Mouse (Mus musculus) lung, embryonic 16.5 days (tissue): ENCODE data around the gene Dlg5. TPM values are rescaled to one million over a fixed set of nuclear protein-coding genes. Genes with fewer than 3 reads are reported as not detected.

ENCODE experiments used
- ATAC-seq: fragments of 200-750 bp; cut with Nextera tagmentation; 2 replicates; pipeline ENCODE4 v1.8.0; 2017; ENCODE audit warnings: low read depth, mild to moderate bottlenecking, moderate library complexity
- H3K27ac ChIP-seq: fragments of 300-500 bp; sonication (generic); 2 replicates; pipeline ENCODE4 v1.5.1; 2014; ENCODE audit warnings: mild to moderate bottlenecking, control low read depth, low read length
- H3K27me3 ChIP-seq: fragments of 300-500 bp; sonication (generic); 2 replicates; pipeline ENCODE4 v1.6.1; 2014; ENCODE audit warnings: low read depth, low read length, mixed read lengths; ENCODE audit not compliant: control insufficient read depth, insufficient read depth
- H3K36me3 ChIP-seq: fragments of 300-500 bp; sonication (generic); 2 replicates; pipeline ENCODE4 v1.6.1; 2014; ENCODE audit warnings: low read length; ENCODE audit not compliant: control insufficient read depth, insufficient read depth
- H3K4me1 ChIP-seq: fragments of 300-500 bp; sonication (generic); replicated peaks from 2 replicates; pipeline ENCODE4 v1.6.1; 2014; ENCODE audit warnings: low read length, mixed read lengths; ENCODE audit not compliant: control insufficient read depth, insufficient read depth
- H3K4me2 ChIP-seq: fragments of 300-500 bp; sonication (generic); 2 replicates; pipeline ENCODE4 v1.6.1; 2014; ENCODE audit warnings: low read depth, low read length, control low read depth
- H3K4me3 ChIP-seq: fragments of 300-500 bp; sonication (generic); 2 replicates; pipeline ENCODE4 v1.5.1; 2014; ENCODE audit warnings: mild to moderate bottlenecking, low read length, control low read depth
- H3K9ac ChIP-seq: fragments of 300-500 bp; sonication (generic); 2 replicates; pipeline ENCODE4 v1.6.1; 2014; ENCODE audit warnings: low read length, control low read depth
- H3K9me3 ChIP-seq: fragments of 300-500 bp; sonication (generic); 2 replicates; pipeline ENCODE4 v1.6.1; 2016; ENCODE audit warnings: low read length; ENCODE audit not compliant: control insufficient read depth
- WGBS: fragments of 180-500 bp; shearing (Covaris S2); extraction: QIAGEN DNeasy Blood & Tissue Kit; methylation state at CpG from one replicate; pipeline ENCODE4 v1.1.7; 2014; 5-methylcytosine and 5-hydroxymethylcytosine counted together
- polyA plus RNA-seq: library from polyadenylated mRNA; unstranded; fragments of >200 nt; fragmentation: Nextera tagmentation; extraction: Ambion mirVana; gene quantifications from 2 replicates; pipeline ENCODE4 v1.2.1, GENCODE M21; 2015

The Dlg5 gene
- polyA plus RNA-seq, 1 experiment from 2014 or later = 9.9 TPM

DNA sequence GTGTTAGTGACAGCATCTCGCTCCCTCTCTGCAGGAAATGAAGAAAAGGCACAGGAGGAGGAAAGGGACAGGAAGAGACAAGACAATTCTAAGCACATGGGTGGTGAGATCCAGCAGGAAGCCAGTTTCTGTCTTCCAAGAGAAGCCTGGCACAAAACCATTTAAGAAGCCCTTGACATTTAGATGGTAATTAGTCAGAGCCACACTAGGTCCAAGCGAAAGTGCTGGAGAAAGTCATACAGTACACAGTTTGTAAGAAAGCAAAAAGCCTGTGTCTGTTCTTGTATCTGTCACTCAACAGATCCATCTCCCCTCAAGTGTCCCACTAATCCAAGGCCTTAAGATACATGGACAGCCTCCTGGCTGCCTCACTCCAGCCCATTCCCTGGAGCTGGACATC lies 3.7 kb downstream of the Dlg5 start:
- 90% methylated on average over 2 of the region's 2 CpGs for WGBS
- H3K4me1 ChIP-seq = peaks cover 8% of the 10 kb centered on the region; the same call in 1 of the 2 replicates
- no peak for ATAC-seq

GRCm38 (mm10) chr14:24240831-24241230 lies 4.9 kb downstream of the Dlg5 start:
- Histone ChIP-seq H3K4me2 (no peak overlapping the region), H3K9me3 (no peaks in the 10 kb centered on the region), H3K4me3 (no peak overlapping the region), H3K27ac (no peak overlapping the region), H3K27me3 (no peaks in the 10 kb centered on the region), H3K9ac (no peak overlapping the region), H3K4me1 (peaks cover 8% of the 10 kb centered on the region; the same call in 1 of the 2 replicates), H3K36me3 (no peaks in the 10 kb centered on the region)
- WGBS = 79% methylated on average over 6 of the region's 6 CpGs
- no peak for ATAC-seq

More for the DNA sequence above, 3.7 kb downstream of the Dlg5 start:
- Histone ChIP-seq H3K9ac (no peak overlapping the region), H3K27me3 (no peaks in the 10 kb centered on the region), H3K4me3 (no peak overlapping the region), H3K36me3 (no peaks in the 10 kb centered on the region), H3K9me3 (no peaks in the 10 kb centered on the region), H3K27ac (no peak overlapping the region), H3K4me2 (no peak overlapping the region)

DNA sequence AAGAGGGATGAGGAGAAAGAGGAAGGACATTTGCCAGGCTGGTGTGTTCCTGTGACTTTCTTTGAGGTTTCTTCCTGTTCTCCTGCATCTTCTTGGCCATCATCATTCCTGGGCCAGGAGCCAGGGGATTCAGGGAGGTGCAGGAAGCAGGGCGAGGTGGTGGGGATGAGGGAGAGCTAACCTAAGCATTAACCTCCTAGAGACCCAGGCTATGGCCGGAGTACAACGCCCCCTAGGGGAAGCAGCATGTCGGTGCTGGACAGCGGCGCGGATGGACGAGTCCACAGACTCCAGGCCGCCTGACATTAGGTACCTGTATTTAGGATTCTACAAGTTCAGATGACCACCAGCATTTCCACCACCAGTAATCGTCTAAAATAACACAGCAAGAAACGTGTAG lies 6.1 kb downstream of the Dlg5 start:
- Histone ChIP-seq H3K9me3 (no peaks in the 10 kb centered on the region), H3K27ac (no peak overlapping the region), H3K9ac (no peak overlapping the region), H3K4me2 (no peak overlapping the region), H3K4me3 (no peak overlapping the region), H3K27me3 (no peaks in the 10 kb centered on the region), H3K36me3 (no peaks in the 10 kb centered on the region), H3K4me1 (peaks cover 8% of the 10 kb centered on the region; the same call in 1 of the 2 replicates)
- ATAC-seq = no peak
- WGBS = 78% methylated on average over 11 of the region's 11 CpGs

DNA sequence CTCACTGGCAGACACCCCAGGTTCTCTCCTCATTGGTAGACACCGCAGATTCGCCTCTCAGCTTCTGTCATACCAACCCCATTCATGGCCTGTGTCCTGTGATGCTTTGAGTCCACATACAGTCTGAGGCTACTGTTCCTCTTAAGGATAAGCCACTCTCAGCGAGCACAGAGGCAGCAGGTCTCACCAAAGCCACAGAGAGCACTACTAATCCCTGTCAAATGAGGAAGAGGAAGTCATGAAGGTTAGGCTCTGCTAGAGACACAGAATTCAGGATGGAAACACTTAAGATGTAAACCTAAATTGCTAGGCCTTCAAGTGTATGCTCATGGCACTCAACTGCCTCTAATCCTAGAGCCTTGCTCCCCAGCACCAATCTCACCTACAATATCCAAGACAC lies 9.8 kb downstream of the Dlg5 start:
- Histone ChIP-seq H3K9ac (no peak overlapping the region), H3K4me3 (no peak overlapping the region), H3K27ac (no peak overlapping the region), H3K27me3 (no peaks in the 10 kb centered on the region), H3K4me1 (peaks cover 2% of the 10 kb centered on the region; the same call in 1 of the 2 replicates), H3K4me2 (no peak overlapping the region), H3K36me3 (no peaks in the 10 kb centered on the region), H3K9me3 (no peaks in the 10 kb centered on the region)
- ATAC-seq = no peak
- WGBS = 87% methylated on average over 3 of the region's 3 CpGs

DNA sequence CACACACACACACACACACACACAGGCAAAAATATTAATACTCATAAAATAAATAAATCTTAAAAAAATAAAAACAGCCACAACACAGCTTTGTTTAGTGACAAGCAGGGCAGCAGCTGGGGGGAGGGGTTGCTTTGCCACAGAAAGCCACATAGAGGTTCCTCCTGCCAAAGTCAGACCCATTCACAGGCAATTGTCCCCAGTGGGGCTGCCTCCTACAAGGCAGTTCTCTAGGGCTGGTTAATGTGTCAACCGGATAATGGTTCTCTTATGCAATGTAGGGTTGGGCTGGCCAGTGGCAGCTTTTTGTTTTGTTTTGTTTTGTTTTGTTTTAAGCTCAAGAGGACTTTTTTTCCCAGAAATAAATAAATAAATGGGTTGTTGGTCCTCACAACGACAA lies 11.3 kb downstream of the Dlg5 start:
- Histone ChIP-seq H3K36me3 (no peaks in the 10 kb centered on the region), H3K4me2 (no peak overlapping the region), H3K4me1 (peaks cover 2% of the 10 kb centered on the region; the same call in 1 of the 2 replicates), H3K4me3 (no peak overlapping the region), H3K9ac (no peak overlapping the region), H3K27me3 (no peaks in the 10 kb centered on the region), H3K9me3 (no peaks in the 10 kb centered on the region), H3K27ac (no peak overlapping the region)
- ATAC-seq = peak; percentile 68
- 43% methylated on average over 2 of the region's 2 CpGs for WGBS

GRCm38 (mm10) chr14:24232641-24233633 lies 12.8 kb downstream of the Dlg5 start:
- no peak overlapping the region for H3K4me3 ChIP-seq
- WGBS = 63% methylated on average over 10 of the region's 12 CpGs
- no peak overlapping the region for H3K4me2 ChIP-seq
- H3K4me1 ChIP-seq = no peaks in the 10 kb centered on the region; the same call in 1 of the 2 replicates
- no peaks in the 10 kb centered on the region for H3K9me3 ChIP-seq
- no peak for ATAC-seq
- no peaks in the 10 kb centered on the region for H3K27me3 ChIP-seq
- no peak overlapping the region for H3K27ac ChIP-seq
- no peak overlapping the region for H3K9ac ChIP-seq
- H3K36me3 ChIP-seq = no peaks in the 10 kb centered on the region

GRCm38 (mm10) chr14:24228549-24228948 lies 17.2 kb downstream of the Dlg5 start:
- ATAC-seq = no peak
- Histone ChIP-seq H3K27ac (no peak overlapping the region), H3K9ac (no peak overlapping the region), H3K27me3 (no peaks in the 10 kb centered on the region), H3K4me3 (no peak overlapping the region), H3K4me2 (no peak overlapping the region), H3K4me1 (peaks cover 3% of the 10 kb centered on the region; the same call in 1 of the 2 replicates), H3K36me3 (no peaks in the 10 kb centered on the region), H3K9me3 (no peaks in the 10 kb centered on the region)
- WGBS = 76% methylated on average over 6 of the region's 6 CpGs

- no peak overlapping the region for H3K4me2 ChIP-seq
- H3K4me1 ChIP-seq = peaks cover 3% of the 10 kb centered on the region; the same call in 1 of the 2 replicates
- WGBS = 66% methylated on average over 8 of the region's 8 CpGs
- no peaks in the 10 kb centered on the region for H3K27me3 ChIP-seq
- H3K27ac ChIP-seq = no peak overlapping the region
- no peak overlapping the region for H3K9ac ChIP-seq
- H3K36me3 ChIP-seq = no peaks in the 10 kb centered on the region
- no peak overlapping the region for H3K4me3 ChIP-seq
- no peaks in the 10 kb centered on the region for H3K9me3 ChIP-seq
- ATAC-seq = no peak
These were observed 18.7 kb downstream of the Dlg5 start for GRCm38 (mm10) chr14:24227015-24227414.

GRCm38 (mm10) chr14:24226344-24226743 lies 19.4 kb downstream of the Dlg5 start:
- Histone ChIP-seq H3K9ac (no peak overlapping the region), H3K36me3 (no peaks in the 10 kb centered on the region), H3K9me3 (no peaks in the 10 kb centered on the region), H3K4me1 (peaks cover 3% of the 10 kb centered on the region; the same call in 1 of the 2 replicates), H3K27me3 (no peaks in the 10 kb centered on the region), H3K4me2 (no peak overlapping the region), H3K4me3 (no peak overlapping the region), H3K27ac (no peak overlapping the region)
- ATAC-seq = no peak
- 72% methylated on average over 2 of the region's 2 CpGs for WGBS
